Mouse (Mus musculus) c-Kit-negative CD71-positive TER-119-positive erythroid progenitor cells, embryonic 14.5 days (primary cell): ENCODE results near the gene Clstn3.
"Not testable (repeated sequence)": the region's sequence is repeated elsewhere in the genome, so short reads cannot be mapped to it uniquely, and the experiment has no call there.

Experiments used
- DNase-seq: peaks from one replicate; pipeline ENCODE4 v3.0.0-alpha.2; 2013; ENCODE audit warnings: low read depth, low spot score

The Clstn3 gene

GRCm38 (mm10) chr6:124464305-124465271 is at the start of gene Clstn3:
Gene Clstn3 (minus strand): TSS chr6:124464794.
- DNase-seq: peak; percentile 35

- no peak for DNase-seq
Measured at GRCm38 (mm10) chr6:124512355-124512836, 47.8 kb upstream of the Clstn3 start, which contains the start of gene C1ra. Gene C1ra (plus strand): TSS chr6:124512405.

DNA sequence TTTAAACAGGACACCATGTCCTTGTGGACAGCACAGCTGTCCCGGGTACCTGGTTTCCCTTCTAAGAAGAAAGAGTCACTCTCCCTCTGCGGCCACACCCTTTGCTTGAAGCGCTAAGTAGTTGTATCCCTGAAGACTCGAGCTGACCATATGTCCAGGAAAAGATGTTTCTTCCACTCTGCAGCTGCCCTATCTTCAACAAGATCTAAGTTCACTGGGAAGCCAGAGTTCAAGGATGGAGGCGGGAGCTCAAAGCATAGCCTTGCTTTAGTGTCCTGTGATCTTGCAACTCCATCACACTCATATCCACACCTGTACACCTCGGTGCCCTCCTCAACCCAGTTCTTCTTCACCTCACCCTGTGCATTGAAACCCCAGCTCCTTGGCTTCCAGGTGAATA is 47.3 kb upstream of the Clstn3 start:
- no peak for DNase-seq

DNA sequence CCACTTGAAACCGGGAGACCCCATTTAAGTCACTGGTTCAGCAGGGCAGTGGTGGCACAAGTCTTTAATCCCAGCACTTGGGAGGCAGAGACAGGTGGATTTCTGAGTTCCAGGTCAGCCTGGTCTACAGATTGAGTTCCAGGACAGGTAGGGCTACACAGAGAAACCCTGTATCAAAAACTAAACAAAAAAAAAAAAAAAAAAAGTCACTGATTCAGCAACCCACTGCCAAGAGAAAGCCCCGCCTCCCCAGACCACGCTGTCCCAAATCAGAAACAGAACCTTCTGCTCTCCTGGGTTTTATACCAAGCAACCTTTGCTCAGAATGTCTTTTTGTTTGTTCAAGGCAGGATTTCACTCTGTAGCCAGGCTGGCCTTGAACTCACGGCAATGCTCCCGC is 44.6 kb upstream of the Clstn3 start:
- DNase-seq: not testable (repeated sequence)

DNA sequence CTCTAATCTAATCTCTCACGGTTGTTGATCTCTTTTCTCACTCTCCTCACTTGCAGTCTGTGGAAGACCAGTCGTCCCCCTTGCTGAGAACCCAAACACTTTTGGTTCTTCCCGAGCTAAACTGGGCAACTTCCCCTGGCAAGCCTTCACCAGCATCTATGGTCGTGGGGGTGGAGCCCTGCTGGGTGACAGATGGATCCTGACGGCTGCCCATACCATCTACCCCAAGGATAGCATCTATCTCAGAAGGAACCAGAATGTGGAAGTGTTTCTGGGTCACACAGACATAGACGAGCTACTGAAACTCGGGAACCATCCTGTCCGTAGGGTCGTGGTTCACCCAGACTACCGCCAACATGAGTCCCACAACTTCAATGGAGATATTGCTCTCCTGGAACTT is 43.7 kb upstream of the Clstn3 start:
- no peak for DNase-seq

DNA sequence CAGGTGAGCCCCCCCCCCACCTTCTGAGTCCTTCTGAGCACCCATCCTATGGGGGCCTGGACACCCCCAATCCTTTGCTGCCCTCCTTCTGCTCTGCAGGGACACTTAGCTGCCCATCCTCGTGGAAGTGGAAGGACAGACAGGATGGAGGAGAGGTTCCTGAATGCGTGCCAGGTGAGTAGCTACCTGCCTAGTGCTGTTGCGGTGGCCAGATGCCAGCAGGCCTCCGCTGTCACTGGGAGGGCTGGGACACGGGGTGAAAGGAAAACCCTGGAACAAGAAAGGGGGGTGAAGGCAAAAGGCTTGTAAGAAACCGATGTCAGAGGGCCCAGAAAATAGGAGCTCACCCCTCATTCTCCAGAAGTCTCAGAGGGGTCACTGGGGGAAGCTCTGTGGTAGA is 42.4 kb upstream of the Clstn3 start:
- DNase-seq: no peak

DNA sequence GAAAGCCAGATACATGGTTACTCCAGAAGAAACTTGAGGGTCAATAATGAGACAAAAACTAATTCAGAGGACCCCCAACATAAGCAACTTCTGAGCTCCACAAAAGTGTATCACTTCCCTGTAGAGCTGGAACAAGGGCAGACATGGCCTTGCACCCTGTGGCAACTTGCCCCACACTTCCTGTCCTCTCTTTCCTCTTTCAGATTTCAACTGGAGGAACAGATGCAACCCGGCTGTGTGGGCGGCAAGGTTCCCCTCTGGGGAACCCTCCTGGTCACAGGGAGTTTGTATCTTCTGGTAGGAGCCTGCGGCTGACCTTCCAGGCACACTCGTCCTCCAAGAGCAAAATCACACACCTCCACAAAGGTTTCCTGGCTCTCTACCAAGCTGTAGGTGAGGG is 40.4 kb upstream of the Clstn3 start:
- no peak for DNase-seq

DNA sequence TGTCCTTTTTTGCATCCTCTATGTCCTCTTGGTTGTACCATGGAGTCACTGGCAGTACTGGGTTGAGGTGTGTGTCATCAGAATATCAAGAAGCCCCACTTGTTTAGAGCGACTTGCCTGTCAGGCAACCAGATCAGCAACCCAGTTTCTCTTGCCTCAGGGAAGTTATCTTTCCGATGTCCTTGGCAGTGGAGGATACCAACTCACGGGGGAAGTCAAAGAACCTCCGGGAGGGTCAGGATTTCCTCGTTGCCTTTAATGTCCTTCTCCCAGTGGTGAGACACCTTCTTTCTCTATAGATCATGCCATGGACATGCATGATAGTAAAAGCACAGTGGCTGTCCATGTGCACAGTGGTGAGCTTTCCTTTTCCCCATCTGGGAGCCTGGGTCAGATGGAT is 37.4 kb upstream of the Clstn3 start:
- no peak for DNase-seq

GRCm38 (mm10) chr6:124501473-124501872 is 36.9 kb upstream of the Clstn3 start:
- DNase-seq: no peak

DNA sequence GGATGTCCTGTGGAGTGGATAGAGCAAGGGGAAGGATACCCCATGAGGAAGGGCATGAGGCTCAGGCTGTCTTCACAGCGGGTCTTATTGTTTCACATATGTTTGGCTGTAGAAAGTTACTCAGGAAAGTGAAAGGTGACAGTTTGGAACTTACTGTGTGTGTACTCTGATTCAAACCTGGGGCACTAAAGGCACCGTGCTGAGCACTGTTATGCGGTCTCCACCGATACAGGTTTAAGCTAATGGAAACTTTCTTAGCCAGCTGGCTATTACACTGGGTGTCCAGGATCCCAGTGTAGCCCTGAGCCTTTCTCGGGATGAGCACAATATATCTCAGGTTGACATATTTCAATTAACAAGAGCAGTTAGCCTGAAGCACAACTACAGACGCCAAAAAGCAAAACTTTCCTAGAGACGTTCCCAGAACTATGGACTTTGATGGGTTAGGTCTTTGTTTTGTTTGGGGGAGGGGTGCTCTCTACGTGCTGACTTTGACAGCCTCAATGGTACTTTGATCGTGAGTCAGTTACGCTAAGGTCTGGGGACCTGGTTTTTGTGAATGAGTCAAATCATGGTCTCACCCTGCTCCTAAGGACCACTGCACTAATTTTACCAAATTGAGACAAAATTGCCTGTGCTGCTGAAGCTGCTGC is 35.4 kb upstream of the Clstn3 start:
- DNase-seq: no peak

GRCm38 (mm10) chr6:124496054-124496453 is 31.5 kb upstream of the Clstn3 start:
- DNase-seq: no peak

- DNase-seq: no peak
Measured at GRCm38 (mm10) chr6:124493886-124494285, 29.3 kb upstream of the Clstn3 start.

- peak; percentile 44 for DNase-seq
Measured at GRCm38 (mm10) chr6:124492842-124493561, 28.4 kb upstream of the Clstn3 start, which contains the start of gene C1rl. Gene C1rl (plus strand): TSS chr6:124493113.

DNA sequence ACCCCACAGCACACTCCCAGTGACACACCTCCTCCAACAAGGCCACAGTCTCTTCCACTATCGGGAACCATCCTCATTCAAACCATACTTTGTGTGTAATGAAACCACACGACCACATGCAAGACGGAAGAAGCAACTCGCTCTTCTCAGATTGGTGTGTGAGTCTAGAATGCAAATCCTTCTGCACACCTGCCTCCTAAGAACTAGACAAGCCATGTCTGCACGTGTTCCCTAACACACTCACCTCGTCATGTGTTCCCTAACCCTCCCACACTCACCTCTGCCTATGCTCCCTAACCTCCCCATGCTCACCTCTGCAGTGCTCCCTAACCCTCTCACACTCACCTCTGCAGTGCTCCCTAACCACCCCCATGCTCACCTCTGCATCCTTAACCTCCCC is 26.8 kb upstream of the Clstn3 start:
- DNase-seq: no peak

DNA sequence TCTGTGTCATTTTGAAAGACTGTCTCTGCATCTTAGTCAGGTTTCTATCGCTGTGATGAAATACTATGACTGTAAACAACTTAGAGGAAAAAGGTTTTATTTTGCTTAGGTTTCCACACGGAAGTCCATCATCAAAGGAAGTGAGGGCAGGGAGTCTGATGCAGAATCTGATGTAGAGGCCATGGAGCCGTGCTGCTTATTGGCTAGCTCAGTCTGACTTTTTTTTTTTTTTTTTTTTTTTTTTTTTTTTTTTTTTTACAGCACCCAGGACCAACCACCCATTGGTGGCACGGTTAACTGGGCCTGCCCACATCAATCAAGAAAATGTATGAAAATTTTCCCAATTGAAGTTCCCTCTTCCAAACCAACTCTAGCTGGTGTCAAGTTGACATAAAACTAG is 24.4 kb upstream of the Clstn3 start:
- no peak for DNase-seq

DNA sequence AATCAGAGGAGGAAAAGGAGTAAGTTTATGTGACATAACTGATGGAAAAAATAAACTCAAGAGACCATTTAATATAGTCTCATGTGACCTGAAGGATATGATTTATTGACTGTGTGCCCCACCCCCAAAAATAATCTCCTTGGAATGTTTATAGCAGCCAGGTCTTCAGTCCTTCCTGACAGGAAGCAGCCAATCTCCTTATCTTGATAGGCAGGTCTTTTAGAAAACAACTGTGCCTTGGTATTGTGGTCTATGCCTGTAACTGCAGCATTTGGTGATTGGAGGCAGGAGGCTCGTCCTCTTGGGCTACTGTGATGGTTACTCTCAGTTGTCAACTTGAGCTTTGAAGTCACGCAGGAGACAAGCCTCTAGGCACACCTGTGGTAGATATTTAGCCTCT is 22.9 kb upstream of the Clstn3 start:
- DNase-seq: no peak

DNA sequence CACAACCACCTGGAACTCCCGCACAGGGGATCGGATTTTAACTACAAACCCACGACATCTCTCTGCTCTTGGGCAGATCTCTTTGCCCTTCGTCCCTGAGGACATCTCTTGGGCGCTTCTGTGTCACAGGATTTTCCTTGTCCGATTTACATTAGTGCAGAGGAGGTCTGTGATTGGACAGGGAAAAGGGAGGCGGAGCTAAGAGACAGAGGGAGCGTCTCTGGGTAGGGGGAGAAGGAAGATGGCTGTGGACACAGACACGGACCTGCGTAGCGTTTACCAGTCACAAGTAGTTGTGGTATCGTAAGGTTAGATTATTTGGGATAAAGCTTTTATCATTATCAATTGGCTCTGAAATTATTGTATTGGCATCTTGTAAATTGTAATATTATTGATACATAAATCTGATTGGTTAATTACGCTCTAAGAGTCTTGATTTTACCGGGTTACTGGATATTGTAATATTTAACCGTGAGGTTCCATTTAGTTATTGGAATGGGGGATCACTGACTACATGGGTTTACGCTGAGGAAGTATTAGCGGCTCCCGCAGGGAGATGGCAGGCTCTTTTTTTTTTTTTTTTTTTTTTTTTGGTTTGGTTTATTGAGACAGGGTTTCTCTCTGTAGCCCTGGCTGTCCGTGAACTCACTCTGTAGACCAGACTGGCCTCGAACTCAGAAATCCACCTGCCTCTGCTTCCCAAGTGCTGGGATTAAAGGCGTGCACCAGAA is 21.0 kb upstream of the Clstn3 start:
- no peak for DNase-seq

DNA sequence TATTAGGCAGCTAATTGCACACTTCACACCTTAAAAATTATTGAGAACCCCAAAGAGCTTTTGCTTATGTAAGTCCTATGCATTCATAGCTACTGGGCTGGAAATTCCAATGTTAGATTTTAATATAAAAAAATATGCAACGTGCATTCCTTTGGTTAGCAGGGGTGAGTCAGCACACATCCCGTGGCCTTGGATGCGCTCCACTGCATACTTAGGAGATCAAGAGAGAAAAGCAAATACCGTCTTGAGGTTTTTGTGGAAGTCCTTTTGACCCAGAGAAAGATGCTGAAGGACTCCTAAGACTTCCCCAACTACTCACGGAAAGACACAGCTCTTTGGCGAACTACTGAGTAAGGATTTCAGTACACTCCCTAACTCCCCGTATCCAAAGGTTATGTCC is 20.3 kb upstream of the Clstn3 start:
- no peak for DNase-seq

DNA sequence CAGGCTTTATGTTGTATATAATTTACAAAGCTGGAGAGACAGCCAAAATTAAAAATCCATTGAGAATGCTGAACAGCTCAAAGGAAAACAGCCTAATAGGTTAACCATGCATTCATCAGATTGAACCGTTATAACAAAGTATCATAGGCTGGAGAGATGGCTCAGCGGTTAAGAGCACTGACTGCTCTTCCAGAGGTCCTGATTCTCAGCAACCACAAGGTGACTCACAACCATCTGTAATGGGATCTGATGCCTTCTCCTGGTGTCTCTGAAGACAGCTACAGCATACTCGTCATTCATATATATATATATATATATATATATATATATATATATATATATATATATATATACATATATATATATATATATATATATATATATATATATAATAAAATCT is 19.2 kb upstream of the Clstn3 start:
- not testable (repeated sequence) for DNase-seq

DNA sequence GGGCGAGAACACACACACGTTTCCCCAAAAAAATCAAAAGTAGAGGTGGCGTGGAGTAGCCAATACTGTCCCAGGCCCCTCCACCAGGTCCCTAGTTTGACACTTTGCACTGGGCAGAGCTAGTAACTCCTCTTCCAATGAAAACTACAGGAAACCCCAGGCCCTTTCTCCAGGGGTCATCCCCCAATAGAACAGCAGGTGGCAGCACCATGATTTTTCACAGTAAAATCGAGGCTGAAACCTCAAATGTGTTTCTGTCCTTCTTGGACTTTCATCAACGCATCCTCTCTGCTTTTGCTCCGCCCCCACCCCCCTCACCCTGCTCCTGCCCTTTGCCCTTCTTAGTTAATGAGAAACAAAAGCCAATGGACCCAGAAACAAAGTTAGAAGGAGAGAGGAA is 17.0 kb upstream of the Clstn3 start:
- no peak for DNase-seq

DNA sequence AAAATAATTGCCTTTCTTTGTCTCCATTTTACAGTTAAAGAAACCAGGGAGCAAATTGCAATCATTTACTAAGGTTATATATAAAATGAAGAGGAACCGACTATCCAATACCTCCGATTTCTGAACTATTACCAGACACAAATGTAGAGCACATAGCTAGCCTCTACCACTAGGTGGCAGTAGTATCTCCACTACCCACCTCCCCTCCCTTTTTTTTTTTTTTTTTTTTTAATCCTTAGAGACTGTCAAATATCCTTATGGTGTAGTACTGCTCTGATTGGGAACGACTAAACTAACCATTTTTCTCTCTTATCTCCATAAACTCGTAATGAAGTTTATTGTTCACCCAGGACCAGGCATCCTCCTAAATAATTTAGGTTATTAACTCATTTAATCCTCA is 15.7 kb upstream of the Clstn3 start:
- peak; percentile 16 for DNase-seq
